Mouse (Mus musculus) kidney, postnatal 36 days (tissue): ENCODE measurements around the gene Kyat1.

Experiments used
- DNase-seq, 2 experiments: peaks; one replicate each; pipeline ENCODE4 v3.0.0; 2021 to 2022; ENCODE audit warnings: mixed read lengths in 2 of 2

Kyat1 gene

DNA sequence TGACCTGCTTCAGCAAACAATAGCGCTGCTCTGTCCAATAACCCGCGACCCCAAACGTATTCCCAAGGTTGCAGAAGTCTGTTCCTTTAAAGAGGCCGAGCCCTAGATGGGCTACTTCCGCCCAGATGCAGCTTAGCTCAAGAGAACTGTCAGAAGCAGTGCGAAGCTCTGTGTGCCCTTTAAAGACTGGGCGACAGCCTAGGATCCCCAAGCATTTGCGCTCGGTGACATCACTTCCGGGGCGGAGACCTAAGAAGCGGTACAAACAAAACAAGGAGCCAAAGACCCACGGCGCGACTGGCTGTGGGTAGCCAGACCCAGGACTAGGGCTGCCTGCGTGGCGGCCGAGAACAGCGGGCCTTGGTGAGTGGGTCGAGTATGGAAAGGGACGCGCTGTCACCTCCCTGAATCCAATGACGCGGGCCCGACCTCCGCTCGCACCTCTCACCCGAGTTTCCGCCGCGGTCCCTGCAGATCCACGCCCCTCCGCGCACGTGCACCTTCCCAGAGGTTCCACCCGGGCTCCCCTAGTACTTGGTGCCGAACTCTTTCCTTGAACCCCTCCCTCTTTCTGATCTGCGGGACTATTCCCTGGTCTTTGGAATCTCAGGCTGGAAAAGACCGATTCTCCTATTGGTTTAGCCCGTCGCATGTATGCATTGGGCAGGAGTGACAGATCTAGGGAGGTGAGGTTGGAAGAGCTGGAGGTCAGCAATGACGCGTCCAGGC is at the start of gene Kyat1:
Gene Kyat1, minus strand, starts transcription at position 219 of the 729 bp plus-strand sequence.
- DNase-seq = peak; percentile 97 to 98

DNA sequence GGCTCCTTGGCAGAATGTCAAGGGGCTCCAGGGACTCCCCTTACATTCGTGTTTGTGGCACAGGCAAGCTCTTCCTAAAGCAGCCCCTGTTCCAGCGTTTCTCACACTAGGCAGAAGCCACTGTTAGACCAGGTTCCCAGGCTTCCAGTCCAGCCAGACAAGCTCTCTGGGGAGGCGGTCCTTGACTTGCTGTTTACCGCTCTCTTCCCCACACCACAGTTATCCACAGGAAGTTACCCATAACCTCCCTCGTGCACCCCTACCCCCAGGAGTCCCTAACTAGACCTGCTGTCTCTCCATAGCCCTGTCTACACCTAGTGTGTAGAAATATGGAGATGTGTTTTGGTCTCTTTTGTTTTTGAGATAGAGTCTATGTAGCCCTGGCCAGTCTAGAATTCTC is 48.2 kb upstream of the Kyat1 start:
- no peak for DNase-seq

DNA sequence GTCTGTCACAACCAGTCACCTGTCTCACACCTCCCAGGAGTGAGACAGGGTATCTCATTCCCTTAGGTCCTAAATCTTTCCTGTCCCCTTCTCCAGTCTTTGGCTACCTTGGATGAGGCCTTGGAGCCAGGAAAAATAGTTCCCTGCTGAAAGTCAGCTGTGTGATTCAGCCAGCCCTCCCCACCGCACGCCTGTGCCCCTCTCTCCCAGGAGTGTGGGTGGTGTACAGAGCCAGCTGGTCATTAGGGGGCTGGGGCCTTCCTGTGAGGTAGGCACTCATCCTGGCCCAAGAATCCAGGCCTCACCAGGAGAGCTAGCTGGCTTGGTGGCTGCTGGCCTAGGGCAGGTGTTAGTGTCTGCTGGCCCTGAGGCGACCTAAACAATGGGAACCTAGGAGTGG is 46.9 kb upstream of the Kyat1 start:
- no peak for DNase-seq

DNA sequence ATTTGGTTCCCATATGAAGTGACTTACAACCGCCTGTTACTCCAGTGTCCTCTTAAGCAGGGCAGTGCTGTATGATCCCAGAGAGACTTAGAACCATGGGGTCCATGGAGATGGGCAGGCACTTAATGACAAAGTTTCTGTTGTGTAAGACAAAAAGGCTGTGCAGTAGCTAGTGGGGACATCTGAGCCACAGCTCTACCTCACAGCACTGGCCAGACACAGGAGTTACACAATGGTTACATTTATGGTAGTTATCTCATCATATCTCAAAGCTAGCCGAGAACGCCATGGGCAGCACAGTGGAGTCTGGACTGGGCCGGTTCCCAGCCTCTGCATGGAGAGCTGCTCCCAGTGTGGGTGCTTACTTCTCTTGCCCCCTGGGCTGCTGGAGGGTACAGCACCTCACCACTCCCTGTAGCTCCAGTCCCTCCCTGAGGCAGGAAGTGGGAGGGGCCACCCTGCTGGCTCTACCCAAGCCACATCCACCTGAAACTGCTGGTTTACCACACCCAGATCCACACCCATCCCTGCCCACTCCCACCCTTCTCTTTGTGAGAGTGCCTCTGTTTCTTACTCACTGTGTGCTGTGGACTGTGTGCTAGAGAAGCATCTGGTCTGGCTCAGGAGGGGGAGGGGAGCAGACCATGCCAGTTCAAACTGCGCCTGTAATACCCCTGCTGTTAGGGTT is 45.9 kb upstream of the Kyat1 start:
- DNase-seq = peak; percentile 56 to 58

DNA sequence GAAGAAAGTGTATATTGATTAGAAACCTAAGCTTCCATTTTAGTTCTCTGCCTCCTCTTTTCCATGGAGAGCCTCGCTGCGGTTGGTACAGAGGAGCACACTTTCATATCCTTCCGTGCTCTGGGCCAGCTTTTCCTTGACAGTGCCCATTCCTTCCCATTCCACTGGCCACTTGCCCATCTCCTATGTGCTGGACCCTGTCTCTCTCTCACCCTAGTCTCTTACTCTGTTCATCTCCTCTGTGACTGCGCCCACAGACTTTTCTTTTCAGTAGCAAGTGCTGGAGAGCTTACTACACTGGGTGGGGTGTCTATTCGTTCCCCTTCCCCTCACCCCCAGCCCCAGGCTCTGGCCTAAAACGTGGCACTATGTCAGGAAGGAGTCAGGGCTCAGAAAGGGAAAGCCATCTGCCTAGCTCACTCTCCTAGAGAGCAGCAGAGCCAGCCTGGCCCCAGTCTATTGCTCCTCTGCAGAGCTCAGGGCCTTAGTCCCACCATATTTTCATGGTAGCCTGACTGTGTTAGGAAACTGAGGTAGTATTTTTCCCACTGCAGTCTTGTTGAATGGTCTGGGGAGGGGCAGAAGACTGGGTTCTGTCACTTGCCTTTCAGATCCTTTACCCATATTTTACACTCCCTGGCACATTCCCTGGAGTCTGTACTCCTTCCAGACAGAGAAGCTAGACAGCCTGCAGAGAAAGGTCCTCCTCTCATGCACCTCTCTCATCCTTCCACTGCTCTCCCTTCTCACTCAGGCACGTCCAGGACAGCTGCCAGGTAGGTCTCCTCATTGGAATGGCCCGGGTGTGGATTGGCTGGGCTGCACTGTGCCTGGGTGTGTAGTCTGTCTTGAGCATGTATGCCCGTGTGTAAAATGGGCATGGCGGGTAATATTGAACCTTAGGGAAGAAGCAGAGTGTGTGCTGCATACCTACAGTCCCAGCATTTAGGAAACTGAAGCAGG is 44.8 kb upstream of the Kyat1 start:
- no peak for DNase-seq

DNA sequence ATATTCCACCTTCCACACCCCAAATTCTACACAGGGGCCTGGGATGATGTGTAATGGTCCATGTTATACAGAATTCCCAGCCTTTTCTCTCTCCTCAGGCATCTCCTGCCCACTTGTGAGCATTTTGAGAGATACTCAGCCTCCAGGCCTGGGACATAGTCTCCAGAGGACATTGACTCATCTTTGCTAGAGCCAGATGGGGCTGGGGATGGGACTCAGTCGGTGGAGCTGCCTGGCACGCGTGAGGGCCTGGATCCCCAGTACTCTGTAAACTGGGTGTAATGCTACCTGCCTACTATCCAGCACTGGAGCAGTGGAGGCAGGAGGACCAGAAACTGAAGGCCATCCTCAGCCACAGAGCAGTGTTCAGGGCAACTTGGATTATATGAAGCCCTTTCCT is 43.5 kb upstream of the Kyat1 start:
- DNase-seq = no peak

DNA sequence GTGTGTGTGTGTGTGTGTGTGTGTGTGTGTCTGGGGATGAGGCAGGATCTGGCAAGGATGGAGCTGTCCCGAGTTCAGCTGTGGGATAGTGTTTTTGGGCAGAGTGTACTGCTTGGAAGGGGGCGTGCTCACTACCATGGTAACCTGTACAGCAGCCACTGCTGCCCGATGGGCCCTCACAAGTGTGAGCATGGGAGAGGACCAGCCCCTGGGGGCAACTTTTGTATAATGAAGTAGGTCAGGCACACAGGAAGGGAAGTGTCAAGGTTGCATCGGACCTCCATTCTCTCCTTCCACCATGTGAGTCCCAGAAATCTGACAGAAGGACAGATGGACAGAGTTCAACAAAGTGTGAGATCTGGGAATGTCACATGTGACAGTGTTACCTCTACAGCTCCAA is 42.0 kb upstream of the Kyat1 start:
- DNase-seq = no peak

DNA sequence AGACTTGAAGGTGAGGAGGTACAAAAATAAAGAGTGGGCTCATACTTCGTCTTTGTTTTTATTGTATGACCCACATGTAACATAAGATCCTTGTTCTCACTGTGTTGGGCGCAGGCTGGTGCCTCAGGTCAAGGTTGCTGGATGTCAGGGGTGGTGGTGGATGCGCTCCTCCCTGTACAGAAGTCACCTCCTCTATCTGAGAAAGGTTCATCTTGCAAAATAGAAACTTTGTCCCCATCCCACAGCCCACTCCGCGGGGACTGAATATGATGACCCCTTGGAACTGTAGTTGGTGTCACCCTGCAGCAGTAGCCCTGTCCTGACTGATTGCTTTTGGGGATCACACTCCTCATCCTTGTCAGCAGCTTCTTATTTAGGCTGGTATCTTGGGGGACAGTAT is 41.4 kb upstream of the Kyat1 start:
- no peak for DNase-seq

DNA sequence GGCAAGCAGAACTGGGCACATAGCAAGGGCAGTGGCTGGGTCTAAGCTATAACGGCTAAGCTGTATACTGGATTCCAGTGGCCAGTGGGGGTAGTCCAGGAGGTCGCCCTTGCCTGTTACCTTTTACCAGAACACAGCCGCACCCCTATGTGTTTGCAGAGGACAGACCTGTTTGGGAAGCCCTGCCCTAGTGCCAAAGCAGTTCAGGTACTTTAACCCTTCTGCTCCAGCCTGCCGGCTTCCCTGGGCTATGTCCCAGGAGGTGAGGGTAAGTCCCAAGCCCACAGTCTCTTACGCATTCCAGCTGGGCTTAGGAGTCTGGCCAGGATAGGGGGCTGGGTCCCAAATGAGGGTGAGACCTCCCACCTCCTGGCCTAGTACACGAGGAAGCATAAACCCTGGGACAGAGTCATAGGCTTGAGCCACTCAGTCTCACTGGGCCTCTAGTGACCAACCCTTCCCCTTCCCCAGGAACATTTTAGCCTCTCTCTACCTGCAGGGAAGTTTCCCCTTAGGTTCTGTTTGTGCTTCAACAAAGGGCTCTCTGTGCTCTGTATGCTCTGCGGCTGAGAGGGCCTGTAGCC is 39.0 kb upstream of the Kyat1 start:
- DNase-seq = peak in 1 of 2 experiments; percentile 29

DNA sequence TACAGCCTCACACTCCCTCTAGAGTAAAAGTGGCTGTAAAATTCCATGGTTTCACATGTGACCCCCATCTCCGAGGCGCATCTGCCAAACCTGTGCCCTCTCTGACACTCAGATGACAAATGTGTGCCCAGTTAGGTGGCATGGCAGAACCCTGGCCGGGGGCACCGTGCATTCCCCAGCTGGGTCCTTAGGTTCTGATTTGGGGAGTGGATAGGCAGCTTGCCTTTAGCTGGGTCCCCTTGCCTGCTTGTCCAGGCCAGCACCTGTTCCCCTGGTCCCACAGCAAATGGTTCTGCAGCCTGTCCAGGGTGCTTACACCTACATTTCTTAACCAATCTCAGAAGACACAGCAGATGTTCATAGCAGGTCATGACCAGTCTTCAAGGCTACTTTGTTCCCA is 37.7 kb upstream of the Kyat1 start:
- no peak for DNase-seq

DNA sequence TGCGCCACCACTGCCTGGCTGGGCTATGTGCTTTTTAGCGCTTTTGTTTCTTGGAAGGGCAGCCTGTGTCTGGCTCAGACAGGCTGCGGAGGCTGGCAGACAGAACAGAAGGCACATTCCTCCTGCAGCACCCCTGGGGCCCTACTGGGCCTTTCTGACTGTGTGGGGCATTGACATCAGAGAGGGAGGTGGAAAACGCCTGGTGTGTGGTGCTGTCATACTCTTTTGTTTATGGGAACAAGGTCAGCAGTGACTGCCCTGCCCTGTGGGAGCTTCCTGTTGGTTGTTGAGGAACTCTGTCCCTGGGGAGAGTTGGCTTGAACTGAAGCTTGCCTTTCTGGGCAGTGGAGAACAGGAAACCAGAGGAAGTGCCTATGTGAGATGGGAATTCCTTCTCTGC is 36.9 kb upstream of the Kyat1 start:
- DNase-seq = peak; percentile 79 to 94

DNA sequence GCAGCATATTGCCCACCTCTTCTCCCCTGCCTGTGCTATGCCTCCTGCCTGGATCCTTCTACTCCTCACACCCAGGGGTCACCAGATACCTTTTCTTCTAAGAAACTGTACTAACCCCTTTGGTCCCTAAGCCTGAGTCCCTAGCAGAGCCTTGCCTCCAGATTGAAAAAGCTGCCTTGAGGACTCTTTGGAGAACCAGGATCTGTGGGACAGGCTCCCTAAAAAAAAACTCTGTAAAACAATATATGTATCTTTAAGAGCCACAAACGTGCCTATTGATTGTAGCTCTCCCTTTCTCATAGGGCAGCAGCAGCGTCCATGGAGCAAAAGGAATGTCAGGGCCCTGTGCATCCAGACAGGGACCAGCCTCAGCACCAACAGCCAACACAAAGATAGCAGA is 34.6 kb upstream of the Kyat1 start, which contains the start of gene Gm28035:
Gene Gm28035, plus strand, starts transcription at position 301 of the 400 bp plus-strand sequence.
- DNase-seq = no peak

DNA sequence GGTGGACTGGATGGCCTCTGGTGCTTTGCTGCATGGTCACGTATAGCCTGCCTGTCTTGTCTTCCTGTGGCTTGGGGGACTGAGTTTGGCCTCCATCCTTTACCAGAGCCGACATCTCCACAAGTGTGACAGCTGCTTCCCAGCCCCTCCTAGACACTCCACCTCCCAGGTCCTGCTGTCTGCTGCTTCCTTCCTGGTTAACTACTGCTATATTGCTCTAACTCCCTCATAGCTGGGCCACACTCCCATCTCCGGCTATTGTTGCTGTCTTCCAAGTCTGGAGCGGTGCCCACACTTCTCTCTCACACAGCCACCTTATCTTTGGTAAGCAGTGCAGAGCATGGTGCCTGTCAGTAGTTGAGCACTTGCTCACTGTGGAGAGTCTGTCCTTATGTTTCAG is 34.1 kb upstream of the Kyat1 start:
- peak; percentile 78 to 83 for DNase-seq

DNA sequence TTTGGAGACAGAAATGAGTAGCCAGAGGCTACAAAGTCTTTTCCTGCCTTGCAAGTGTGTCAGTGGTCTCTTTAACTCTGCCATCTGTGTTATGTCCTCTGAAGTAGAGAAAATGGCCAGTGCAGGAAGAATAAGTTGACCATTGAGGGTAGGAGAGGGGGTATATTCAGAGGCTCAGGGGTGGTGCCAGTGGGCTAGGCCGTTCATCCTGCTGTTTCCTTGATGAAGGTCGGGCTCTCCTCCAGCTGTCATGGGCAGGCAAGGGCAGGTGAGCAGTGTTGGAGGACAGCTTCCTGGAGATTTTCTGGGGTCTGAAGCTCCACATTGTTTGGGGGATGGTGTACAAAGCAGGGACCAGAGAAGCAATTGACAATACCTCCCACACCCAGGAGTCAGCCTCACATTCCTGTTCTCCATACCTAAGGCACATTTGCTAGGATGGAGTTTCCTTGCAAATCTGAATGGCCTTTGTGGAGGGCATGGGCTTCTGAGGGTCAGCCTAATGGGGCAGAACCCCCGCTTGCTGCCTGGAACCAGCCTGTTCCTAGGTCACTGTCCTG is 33.3 kb upstream of the Kyat1 start:
- DNase-seq = no peak

DNA sequence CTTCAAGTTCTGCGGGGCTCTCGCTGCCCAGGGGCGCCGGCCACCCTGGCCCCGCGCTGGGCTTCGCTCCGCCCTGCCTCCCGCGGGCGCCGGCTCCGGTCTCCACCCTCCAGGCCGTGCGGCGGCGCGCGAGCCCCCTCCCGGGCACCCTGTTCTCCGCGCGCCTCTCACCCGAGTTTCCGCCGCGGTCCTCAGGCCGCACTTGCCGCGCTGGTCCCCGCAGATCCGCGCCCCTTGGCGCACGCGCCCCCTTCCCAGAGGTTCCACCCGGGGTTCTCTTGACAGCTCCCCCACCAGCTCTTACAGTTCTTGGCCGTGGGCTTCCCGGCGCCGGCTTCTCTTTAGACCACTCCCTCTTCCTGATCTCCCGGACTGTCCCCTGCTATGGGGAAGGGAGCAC is 32.2 kb upstream of the Kyat1 start:
- DNase-seq = peak; percentile 76 to 88

DNA sequence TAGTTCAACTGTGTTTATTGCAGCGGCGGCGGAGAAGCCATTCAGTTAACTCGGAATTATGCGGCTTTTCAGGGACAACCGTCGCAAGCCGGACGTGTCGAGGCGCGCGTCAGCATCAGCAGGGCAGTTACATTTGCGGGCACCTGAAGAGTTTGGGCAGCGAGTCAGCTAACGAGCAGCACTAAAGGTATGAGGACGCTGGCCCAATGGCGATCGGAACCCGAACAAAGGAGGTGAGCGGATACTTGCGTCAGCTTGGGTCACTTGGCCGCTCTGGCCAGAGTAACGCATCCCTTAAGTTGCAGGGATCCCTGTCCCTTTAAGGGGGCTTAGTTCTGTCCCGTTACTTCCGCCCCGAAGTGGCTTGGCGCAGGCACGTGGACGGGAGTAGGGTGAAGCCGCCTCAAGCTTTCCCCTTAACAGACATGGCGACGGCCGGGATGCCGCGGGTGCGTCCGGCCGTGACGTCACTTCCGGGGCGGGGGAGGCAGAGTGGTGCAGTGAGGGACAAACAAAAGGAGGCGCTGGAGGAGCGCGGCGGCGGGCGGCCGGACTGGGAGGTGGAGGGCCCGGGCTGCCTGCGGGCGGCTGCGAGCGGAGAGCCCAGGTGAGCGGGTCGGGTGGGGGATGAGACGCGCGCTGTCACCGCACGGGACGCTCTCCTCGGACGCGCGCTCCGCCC is 31.7 kb upstream of the Kyat1 start, which contains the start of gene Lrrc8a:
Gene Lrrc8a, plus strand, starts transcription at position 517 of the 682 bp plus-strand sequence.
- peak; percentile 100 for DNase-seq

DNA sequence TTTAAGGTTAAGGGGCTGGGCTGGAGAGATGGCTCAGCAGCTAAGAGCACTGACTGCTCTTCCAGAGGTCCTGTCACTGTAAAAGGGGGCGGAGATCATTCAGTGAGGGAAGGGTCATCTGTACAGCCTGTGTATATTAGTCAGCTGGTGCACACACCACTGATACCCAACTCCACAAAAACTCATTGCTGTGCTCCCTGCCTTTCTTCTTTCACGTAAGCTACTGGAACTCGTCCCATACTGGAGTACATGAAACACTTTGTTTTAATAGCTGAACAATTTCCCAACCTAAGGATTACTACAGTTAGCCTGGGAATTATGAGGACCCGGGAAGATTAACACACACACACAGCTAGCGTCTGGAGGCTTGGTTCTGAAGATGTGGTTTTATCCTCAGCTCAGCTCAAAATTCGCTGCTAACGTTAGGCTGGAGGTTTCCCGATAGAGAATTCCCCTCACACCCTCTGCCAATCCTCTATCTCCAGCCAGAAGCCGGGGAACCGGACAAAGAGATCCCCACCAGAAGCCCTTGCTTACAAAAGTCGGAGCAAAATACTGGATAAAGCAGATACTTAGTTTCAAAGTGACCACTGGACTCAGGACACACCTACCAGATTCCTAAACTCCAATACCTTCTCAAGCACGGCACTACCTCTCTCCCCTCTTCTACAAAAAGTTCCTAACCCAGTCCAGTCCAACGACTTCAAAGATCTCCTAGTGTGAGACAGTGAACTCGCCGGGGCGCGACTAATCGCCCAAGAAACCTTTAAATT is 31.0 kb upstream of the Kyat1 start:
- no peak for DNase-seq

DNA sequence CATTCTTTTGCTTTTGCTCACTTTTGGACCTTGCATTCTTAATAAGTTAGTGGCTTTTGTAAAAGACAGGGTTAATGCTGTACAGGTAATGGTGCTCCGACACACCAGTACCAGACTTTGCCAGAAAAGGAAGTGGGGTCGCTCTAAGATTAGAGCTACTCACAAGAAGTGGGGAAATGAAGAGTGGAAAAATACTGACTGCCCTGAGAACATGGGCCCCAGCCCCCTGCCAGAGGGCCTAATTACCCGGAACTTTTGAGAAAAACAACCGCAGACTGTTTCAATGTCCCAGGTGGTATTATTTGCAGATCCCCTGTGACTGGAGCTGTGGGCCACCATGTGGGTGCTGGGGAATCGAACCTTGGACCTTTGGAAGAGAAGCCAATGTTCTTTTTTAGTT is 29.9 kb upstream of the Kyat1 start:
- DNase-seq = no peak

DNA sequence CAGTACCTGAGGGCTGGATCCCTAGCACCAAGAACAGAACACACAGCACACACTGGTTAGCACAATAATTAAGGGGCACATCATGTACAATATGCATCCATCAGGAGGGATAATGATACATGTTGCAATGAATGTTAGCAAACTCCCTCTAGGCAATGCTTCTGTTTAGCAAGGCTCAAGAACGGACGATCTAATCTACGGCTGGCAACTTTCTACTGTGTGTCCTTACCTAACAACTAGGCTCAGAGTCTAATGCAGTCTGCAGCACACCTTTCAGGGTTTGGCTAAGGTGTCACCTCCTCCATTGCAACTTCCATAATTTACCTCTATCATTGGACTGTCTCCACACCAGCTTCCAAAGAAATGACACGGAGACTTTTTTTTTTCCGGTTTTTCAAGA is 10.6 kb upstream of the Kyat1 start:
- no peak for DNase-seq

DNA sequence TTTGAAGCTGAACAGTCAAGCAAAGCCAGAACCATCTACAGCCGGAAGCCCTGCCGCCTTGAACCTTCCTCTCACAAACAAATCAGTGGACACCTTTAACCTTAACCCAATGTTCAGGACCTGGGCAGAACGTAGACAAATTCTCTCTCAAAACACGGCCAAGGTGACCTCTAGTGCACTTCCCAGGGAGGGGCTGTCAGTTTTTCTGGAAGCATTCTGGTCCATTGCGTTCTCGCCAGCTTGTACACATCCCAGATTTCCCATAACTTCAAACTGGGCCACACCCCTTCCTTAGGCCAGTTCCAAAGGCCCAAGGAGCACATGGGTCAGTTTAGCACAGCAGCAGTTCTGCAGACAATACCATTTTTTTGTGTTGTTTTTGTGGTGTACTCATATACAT is 9.8 kb upstream of the Kyat1 start:
- DNase-seq = peak in 1 of 2 experiments; percentile 36

DNA sequence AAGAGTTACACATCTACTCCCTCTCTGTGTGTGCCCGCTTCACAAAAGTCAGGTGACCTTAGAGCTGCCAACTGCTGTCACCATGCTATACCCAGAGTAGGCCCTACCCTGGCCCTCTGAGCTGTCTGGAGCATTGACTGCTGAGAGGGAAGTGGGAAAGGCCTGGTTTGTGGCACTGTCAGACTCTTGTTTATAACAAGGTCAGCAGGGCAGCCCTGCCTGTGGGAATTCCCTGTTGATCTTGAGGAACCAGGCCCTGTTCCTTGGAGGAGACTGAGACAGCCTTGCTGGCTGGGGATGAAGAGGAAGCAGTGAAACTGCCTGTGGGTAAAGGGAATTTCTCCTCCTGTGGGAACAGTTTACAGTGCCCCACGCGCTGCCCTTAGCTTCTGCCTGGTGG is 9.1 kb upstream of the Kyat1 start:
- peak in 1 of 2 experiments; percentile 31 for DNase-seq
